Mouse (Mus musculus): ENCODE data around the gene 9230112D13Rik.

DNA sequence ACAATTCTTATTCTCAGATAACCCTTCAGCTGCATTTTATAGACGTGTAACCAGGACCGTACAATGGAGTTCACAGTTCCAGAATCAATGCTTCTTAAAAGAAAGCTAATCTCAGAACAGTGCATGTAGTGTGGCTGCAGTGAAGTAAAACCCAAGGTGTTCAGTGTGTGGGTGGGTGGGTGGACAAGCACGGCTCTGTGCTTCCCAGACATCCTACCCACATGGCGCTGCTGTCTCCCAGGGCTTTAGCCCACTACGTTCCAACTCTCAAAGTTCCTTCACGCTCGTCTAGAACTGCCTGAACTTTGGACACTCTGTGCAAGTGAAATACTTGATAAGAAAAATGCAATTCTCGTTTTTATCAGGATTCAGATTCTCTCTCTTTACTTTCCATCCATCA, at the start of gene 9230112D13Rik:
- TF ChIP-seq CTCF (IDR thresholded peaks at IDR 0.05; ENCODE audit: insufficient read depth, low read length): no peak
- TF ChIP-seq POLR2A (IDR thresholded peaks at IDR 0.05; ENCODE audit: borderline replicate concordance, extremely low read depth, low read depth, low read length): no peak

Measured in lung, adult 2 months (tissue).